Mouse (Mus musculus) forebrain, embryonic 15.5 days (tissue): ENCODE data around the gene Cntn1. TPM values are rescaled to one million over a fixed set of nuclear protein-coding genes. Genes with fewer than 3 reads are reported as not detected.
"Not testable (repeated sequence)": the region's sequence is repeated elsewhere in the genome, so short reads cannot be mapped to it uniquely, and the experiment has no call there.

Experiments used
- ATAC-seq: fragments of 200-750 bp; cut with Nextera tagmentation; replicated peaks from 2 replicates; pipeline ENCODE4 v1.8.0; 2017; ENCODE audit warnings: mild to moderate bottlenecking, moderate TSS enrichment, moderate library complexity
- H3K27ac ChIP-seq: fragments of 300-500 bp; sonication (generic); replicated peaks from 2 replicates; pipeline ENCODE4 v1.5.1; 2015; ENCODE audit warnings: mild to moderate bottlenecking, inconsistent platforms
- H3K27me3 ChIP-seq: fragments of 300-500 bp; sonication (generic); 2 replicates; pipeline ENCODE4 v1.6.1; 2015; ENCODE audit warnings: inconsistent platforms
- H3K36me3 ChIP-seq: fragments of 300-500 bp; sonication (generic); 2 replicates; pipeline ENCODE4 v1.6.1; 2015; ENCODE audit warnings: mild to moderate bottlenecking, inconsistent platforms
- H3K4me1 ChIP-seq: fragments of 300-500 bp; sonication (generic); 2 replicates; pipeline ENCODE4 v1.6.1; 2015; ENCODE audit warnings: inconsistent platforms
- H3K4me2 ChIP-seq: fragments of 300-500 bp; sonication (generic); replicated peaks from 2 replicates; pipeline ENCODE4 v1.6.1; 2015; ENCODE audit warnings: mild to moderate bottlenecking, inconsistent platforms
- H3K4me3 ChIP-seq: fragments of 300-500 bp; sonication (generic); 2 replicates; pipeline ENCODE4 v1.5.1; 2015; ENCODE audit warnings: mild to moderate bottlenecking, inconsistent platforms
- H3K9ac ChIP-seq: fragments of 300-500 bp; sonication (generic); replicated peaks from 2 replicates; pipeline ENCODE4 v1.6.1; 2015; ENCODE audit warnings: mild to moderate bottlenecking, inconsistent platforms
- H3K9me3 ChIP-seq: fragments of 300-500 bp; sonication (generic); 2 replicates; pipeline ENCODE4 v1.6.1; 2016; ENCODE audit warnings: inconsistent platforms
- WGBS: fragments of 180-500 bp; shearing (Covaris S2); methylation state at CpG from one replicate; pipeline ENCODE4 v1.1.7; 2015; ENCODE audit warnings: mixed read lengths; 5-methylcytosine and 5-hydroxymethylcytosine counted together
- polyA plus RNA-seq: library from polyadenylated mRNA; unstranded; fragments of >200 nt; fragmentation: Nextera tagmentation; extraction: Ambion mirVana; gene quantifications from 2 replicates; pipeline ENCODE4 v1.2.1, GENCODE M21; 2015

Cntn1 gene
- polyA plus RNA-seq, 1 experiment from 2014 or later, result 29.6 TPM

DNA sequence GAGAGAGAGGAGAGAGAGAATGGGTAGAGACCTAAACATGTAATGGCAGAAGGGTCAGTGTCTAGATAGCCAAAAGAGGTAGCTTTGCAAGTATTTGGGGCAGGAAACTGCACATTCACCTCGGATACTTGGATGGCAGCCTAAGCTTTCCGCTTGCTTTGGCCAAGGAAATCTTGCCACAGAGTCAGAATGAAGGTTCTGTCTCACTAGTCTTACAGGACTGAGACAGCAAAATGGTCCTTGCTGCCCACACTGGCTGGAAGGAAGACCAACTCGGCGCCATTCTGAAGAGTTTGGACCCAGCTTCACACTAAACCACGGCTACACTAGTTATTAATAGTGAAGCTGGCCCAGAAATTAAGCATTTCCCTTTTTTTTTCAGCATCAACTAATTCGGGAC lies 230.0 kb downstream of the Cntn1 start:
- Histone ChIP-seq H3K4me1 (no peaks in the 10 kb centered on the region), H3K9ac (no peak overlapping the region), H3K36me3 (no peaks in the 10 kb centered on the region), H3K4me2 (no peak overlapping the region), H3K27ac (no peak overlapping the region), H3K4me3 (no peak overlapping the region), H3K9me3 (no peaks in the 10 kb centered on the region), H3K27me3 (no peaks in the 10 kb centered on the region)
- no peak for ATAC-seq
- 88% methylated on average over 6 of the region's 6 CpGs for whole genome bisulfite sequencing

DNA sequence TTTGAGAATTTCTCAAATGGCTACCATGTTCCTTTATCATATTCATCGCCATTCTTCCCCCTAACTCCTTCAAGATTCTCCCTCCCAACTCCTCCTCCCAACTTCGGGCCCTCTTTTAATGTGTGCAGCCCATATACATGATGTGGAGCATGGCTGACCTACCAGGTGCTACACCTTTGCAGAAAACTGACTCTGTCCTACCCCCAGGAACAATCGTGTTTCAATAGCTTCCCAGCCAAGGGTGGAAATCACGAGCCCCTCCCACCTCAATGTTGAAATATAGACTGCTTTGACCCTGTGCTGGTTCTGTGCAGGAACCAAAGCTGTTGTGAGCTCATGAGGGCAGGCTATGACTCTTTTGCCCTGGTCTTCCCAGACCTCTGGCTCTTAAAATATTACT lies 236.7 kb downstream of the Cntn1 start:
- H3K27ac ChIP-seq, result no peak overlapping the region
- H3K36me3 ChIP-seq, result no peaks in the 10 kb centered on the region
- H3K4me3 ChIP-seq, result no peak overlapping the region
- H3K4me2 ChIP-seq, result no peak overlapping the region
- H3K4me1 ChIP-seq, result peaks cover 4% of the 10 kb centered on the region; the same call in 1 of the 2 replicates
- no peaks in the 10 kb centered on the region for H3K27me3 ChIP-seq
- H3K9ac ChIP-seq, result no peak overlapping the region
- WGBS, result 87% methylated on average over 4 of the region's 4 CpGs
- ATAC-seq, result no peak
- H3K9me3 ChIP-seq, result no peaks in the 10 kb centered on the region

DNA sequence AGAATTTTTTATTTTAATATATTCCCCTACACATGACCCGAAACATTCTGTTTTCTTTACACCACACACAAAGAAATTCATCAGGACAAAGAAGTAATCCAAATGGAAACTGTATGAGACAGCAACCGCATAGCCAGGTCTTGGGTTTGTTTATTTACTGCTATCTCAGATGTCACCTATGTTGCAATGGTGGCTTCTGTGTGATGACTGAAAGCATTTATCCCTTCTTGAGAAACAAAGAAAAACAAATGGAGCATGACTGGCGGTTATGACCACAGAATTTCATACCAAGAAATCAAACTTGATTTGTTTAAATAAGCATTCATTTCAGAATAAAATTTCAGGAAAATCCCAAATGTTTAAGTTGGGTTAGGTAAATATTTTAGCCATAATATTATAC lies 245.5 kb downstream of the Cntn1 start:
- 89% methylated on average over 3 of the region's 3 CpGs for WGBS

DNA sequence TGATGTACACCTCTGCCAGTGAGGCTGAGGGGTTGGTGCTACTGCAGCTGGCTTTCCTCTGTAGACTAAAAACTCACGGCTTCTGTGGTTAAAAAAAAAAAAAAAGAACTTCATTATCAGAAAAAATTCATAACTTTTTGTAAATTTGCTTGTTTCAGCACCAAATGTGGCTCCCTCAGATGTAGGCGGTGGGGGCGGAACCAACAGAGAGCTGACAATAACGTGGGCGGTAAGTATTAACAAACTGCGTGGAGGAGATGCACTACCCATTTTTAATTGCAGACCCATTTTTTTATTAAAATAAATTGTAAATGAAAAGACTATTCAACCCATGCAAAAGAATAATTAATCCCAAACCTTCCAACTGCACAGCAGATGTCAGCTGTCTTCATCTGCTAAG lies 251.8 kb downstream of the Cntn1 start:
- no peaks in the 10 kb centered on the region for H3K9me3 ChIP-seq
- no peaks in the 10 kb centered on the region for H3K36me3 ChIP-seq
- H3K4me1 ChIP-seq, result no peaks in the 10 kb centered on the region
- 77% methylated on average over 6 of the region's 6 CpGs for WGBS
- H3K27me3 ChIP-seq, result no peaks in the 10 kb centered on the region
- H3K4me3 ChIP-seq, result no peak overlapping the region
- H3K27ac ChIP-seq, result no peak overlapping the region
- H3K4me2 ChIP-seq, result no peak overlapping the region
- ATAC-seq, result no peak
- H3K9ac ChIP-seq, result no peak overlapping the region

More for the DNA sequence above, 245.5 kb downstream of the Cntn1 start:
- Histone ChIP-seq H3K4me2 (no peak overlapping the region), H3K9ac (no peak overlapping the region), H3K9me3 (no peaks in the 10 kb centered on the region), H3K27ac (no peak overlapping the region), H3K27me3 (no peaks in the 10 kb centered on the region), H3K4me1 (no peaks in the 10 kb centered on the region), H3K36me3 (no peaks in the 10 kb centered on the region), H3K4me3 (no peak overlapping the region)
- ATAC-seq, result no peak

DNA sequence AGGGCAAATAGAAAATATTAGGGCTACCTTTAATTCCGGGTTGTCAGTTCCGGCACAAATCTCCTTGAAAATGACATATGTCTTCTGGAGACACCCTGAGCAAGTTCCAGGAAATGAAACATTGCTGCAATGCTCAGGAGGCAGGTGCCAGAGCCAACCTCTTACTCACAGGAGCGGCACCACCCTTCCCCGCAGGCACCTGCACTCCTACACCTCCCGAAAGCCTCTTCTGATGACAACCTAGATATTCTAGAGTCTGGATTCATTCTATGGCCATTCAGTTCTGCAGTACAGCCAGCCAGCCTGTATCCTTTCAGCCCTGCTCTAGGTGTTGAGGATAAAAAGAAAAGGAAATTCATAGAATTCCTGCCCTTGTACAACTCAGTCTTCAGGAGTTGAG lies 253.3 kb downstream of the Cntn1 start:
- no peaks in the 10 kb centered on the region for H3K27me3 ChIP-seq
- WGBS, result 92% methylated on average over 5 of the region's 5 CpGs

DNA sequence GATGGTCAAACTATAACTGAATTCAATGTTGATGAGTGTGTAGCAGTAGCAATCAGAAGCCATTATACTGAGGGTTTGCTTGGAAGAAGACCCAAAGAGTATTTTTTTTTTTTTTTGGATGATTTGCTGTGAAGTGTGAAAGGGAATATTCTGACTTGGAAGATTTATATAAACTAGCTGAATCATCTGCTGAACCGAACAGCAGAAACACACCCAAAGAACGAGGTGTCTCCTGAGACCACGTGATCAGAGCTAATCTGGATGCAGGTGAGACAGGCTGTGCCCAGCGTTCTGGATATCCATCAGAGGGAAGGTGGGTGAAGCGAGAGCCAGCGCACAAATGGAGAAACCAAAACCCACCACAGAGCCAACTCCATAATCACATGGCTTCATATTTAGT lies 271.0 kb downstream of the Cntn1 start:
- no peak overlapping the region for H3K4me2 ChIP-seq
- no peaks in the 10 kb centered on the region for H3K36me3 ChIP-seq
- no peak overlapping the region for H3K4me3 ChIP-seq
- no peaks in the 10 kb centered on the region for H3K9me3 ChIP-seq
- no peak for ATAC-seq
- no peak overlapping the region for H3K27ac ChIP-seq
- H3K27me3 ChIP-seq, result no peaks in the 10 kb centered on the region
- H3K9ac ChIP-seq, result no peak overlapping the region
- no peaks in the 10 kb centered on the region for H3K4me1 ChIP-seq
- WGBS, result 84% methylated on average over 6 of the region's 6 CpGs

More for the DNA sequence above, 253.3 kb downstream of the Cntn1 start:
- Histone ChIP-seq H3K9ac (no peak overlapping the region), H3K4me1 (no peaks in the 10 kb centered on the region), H3K27ac (no peak overlapping the region), H3K4me3 (no peak overlapping the region), H3K9me3 (no peaks in the 10 kb centered on the region), H3K36me3 (no peaks in the 10 kb centered on the region), H3K4me2 (no peak overlapping the region)
- ATAC-seq, result no peak

DNA sequence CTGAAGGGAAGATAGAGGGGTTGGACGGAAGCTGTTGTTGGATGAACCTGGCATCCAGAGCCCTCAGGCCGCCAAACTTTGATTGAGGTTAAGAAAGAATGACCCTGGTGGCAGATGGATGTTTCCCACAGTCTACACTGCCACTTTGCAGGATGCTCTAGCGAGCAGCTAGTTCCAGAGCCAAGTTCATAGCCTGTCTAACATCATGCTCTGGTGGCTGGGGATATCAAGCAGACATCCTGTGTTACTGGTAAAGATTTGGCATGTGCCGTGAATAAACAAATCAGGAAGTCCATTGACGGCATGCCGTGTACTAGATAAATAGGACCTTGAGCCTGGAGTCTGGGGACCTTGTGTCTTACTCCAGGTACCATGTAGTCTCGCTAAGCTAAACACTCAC lies 276.1 kb downstream of the Cntn1 start:
- WGBS, result 86% methylated on average over 7 of the region's 7 CpGs
- no peak overlapping the region for H3K4me3 ChIP-seq
- no peak overlapping the region for H3K9ac ChIP-seq
- no peak for ATAC-seq
- H3K27me3 ChIP-seq, result no peaks in the 10 kb centered on the region
- H3K4me2 ChIP-seq, result no peak overlapping the region
- H3K27ac ChIP-seq, result no peak overlapping the region
- no peaks in the 10 kb centered on the region for H3K36me3 ChIP-seq
- H3K9me3 ChIP-seq, result no peaks in the 10 kb centered on the region
- no peaks in the 10 kb centered on the region for H3K4me1 ChIP-seq

DNA sequence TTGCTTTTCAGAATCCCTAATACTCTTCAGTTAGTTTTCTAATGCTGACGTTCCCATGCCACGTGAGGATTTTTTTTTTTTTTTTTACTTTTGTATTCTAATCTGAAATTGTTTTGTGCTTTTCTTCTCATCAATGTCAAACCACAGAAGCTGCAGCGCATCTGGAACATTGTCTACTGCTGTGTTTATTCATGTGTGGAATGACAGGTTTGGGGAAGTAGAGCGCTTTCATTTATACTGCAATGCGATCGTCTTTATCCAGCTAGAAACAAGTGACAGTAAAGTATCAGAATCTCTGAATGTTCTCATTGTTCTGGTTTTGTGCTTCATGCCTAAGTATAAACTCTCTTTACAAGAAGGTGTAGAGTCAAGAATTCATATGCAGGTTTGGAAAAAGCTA lies 289.3 kb downstream of the Cntn1 start:
- no peaks in the 10 kb centered on the region for H3K9me3 ChIP-seq
- WGBS, result 60% methylated on average over 6 of the region's 6 CpGs
- no peaks in the 10 kb centered on the region for H3K27me3 ChIP-seq
- H3K4me2 ChIP-seq, result no peak overlapping the region
- H3K4me3 ChIP-seq, result no peak overlapping the region
- no peak overlapping the region for H3K9ac ChIP-seq
- H3K27ac ChIP-seq, result no peak overlapping the region
- H3K4me1 ChIP-seq, result no peaks in the 10 kb centered on the region
- ATAC-seq, result no peak
- H3K36me3 ChIP-seq, result no peaks in the 10 kb centered on the region

DNA sequence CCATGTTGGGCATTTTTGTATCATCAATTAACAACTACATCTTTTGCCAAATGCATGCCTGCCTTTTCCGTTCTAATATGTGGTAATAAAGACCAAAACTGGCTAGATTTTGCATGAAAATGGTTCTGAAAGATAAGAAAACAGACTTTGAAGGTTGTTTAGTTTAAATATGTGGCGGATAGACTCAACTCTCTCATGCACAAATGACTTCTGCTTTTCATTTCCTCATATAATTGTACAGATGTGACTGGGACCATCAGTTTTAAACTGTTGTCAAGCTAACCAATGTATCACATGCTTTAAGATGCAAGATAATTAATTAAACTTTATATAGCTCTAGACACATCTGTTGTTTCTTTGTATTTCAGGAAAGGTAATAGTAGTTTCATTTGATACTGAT lies 290.5 kb downstream of the Cntn1 start:
- WGBS, result 90% methylated on average over 2 of the region's 2 CpGs

DNA sequence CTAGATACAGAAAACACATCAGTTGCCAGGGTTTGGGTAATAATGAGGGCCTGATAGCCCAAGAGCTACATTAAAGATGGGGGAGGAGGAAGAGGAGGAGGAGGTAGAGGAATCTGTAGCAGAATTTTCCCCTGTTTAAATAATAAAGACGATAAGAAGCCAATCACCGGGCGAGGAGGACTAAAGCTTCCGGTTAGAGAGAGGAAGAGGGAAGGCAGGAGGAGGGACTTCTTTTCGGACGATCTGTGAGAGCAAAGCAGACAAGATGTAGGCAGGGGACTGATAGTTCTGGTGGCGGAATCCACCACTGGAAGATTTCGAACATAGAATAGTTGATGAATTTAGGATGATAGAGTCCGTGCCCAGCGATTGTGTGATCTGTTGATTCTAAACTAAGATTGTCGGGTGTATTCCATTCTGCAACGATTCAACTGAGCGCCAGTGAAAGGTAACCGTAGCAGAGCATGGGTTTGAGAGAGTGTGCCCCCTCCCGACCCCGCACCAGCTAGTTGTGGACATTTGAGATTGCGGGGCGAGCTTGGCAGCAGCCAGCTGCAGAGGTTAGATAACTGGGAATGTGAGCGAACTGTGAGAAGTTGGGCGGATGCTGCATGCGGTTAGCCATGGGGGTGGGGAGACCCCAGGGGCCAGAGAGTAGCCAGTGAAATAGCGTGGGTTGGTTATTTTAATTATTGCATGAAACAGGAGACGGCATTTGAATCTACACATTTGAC lies 293.3 kb downstream of the Cntn1 start:
- H3K9ac ChIP-seq, result no peak overlapping the region
- H3K36me3 ChIP-seq, result no peaks in the 10 kb centered on the region
- H3K4me2 ChIP-seq, result no peak overlapping the region
- no peaks in the 10 kb centered on the region for H3K9me3 ChIP-seq
- H3K4me3 ChIP-seq, result 0 out of 2 replicates have a peak overlapping the region, but pooled peaks have one; percentile 6
- H3K27ac ChIP-seq, result no peak overlapping the region
- H3K27me3 ChIP-seq, result no peaks in the 10 kb centered on the region
- WGBS, result 88% methylated on average over 23 of the region's 23 CpGs
- H3K4me1 ChIP-seq, result no peaks in the 10 kb centered on the region
- no peak for ATAC-seq

More for the DNA sequence above, 290.5 kb downstream of the Cntn1 start:
- Histone ChIP-seq H3K9ac (no peak overlapping the region), H3K36me3 (no peaks in the 10 kb centered on the region), H3K9me3 (no peaks in the 10 kb centered on the region), H3K27ac (no peak overlapping the region), H3K27me3 (no peaks in the 10 kb centered on the region), H3K4me2 (no peak overlapping the region), H3K4me3 (no peak overlapping the region), H3K4me1 (no peaks in the 10 kb centered on the region)
- no peak for ATAC-seq

DNA sequence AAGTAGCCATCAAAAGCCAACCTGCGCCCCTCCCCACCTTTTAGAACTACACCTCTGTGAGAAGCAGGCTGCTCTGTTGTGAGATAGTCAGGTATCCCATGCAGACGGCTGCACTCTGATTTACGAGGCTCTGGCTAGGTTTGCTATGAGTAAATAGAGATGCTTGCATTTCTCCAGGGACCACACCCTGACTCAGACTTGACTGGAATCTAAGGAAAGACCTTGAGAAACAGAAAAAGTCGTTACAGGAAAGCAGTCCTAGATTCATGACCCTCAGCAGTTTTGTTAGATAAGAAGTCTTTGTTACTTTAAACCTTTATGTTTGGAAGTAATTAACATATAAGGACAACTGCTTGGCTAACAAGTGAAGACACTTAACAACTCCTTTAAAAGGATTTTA lies 296.5 kb downstream of the Cntn1 start:
- ATAC-seq, result no peak
- WGBS, result 68% methylated on average over 4 of the region's 4 CpGs
- no peak overlapping the region for H3K4me2 ChIP-seq

DNA sequence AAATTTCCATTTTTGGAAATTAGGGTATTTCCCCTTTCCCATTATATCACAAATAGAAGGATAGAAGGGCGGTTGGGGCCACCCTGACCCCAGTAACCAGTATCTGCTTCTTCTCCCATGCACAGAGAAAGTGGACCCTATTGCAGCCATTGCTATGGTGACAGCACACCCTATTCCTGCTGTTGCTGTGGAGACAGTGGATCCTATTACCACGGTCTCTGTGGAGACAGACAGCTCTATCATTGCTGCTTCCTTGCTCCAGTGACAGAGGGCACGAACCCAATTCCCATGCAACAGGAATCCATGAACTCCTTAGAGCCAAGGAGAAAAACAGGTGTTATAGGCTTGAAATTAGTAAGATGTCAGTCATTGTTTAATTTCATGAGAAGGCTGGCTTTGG lies 296.9 kb downstream of the Cntn1 start:
- 49% methylated on average over 3 of the region's 3 CpGs for WGBS
- Histone ChIP-seq H3K9me3 (no peaks in the 10 kb centered on the region), H3K4me2 (no peak overlapping the region), H3K27ac (no peak overlapping the region), H3K9ac (no peak overlapping the region), H3K4me1 (no peaks in the 10 kb centered on the region), H3K4me3 (no peak overlapping the region), H3K36me3 (no peaks in the 10 kb centered on the region), H3K27me3 (no peaks in the 10 kb centered on the region)
- ATAC-seq, result no peak

More for the DNA sequence above, 296.5 kb downstream of the Cntn1 start:
- Histone ChIP-seq H3K4me1 (no peaks in the 10 kb centered on the region), H3K27ac (no peak overlapping the region), H3K9ac (no peak overlapping the region), H3K9me3 (no peaks in the 10 kb centered on the region), H3K36me3 (no peaks in the 10 kb centered on the region), H3K4me3 (no peak overlapping the region), H3K27me3 (no peaks in the 10 kb centered on the region)

DNA sequence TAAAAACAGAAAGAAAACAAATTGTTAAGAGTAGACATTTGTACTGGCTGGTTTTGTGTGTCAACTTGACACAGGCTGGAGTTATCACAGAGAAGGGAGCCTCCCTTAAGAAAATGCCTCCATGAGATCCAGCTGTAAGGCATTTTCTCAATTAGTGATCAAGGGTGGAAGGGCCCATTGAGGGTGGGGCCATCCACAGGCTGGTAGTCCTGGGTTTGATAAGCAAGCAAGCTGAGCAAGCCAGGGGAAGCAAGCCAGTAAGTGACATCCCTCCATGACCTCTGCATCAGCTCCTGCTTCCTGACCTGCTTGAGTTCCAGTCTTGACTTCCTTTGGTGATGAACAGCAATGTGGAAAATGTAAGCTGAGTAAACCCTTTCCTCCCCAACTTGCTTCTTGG lies 297.5 kb downstream of the Cntn1 start:
- H3K9ac ChIP-seq, H3K27ac ChIP-seq, H3K27me3 ChIP-seq, ATAC-seq, H3K9me3 ChIP-seq, H3K4me1 ChIP-seq, H3K4me2 ChIP-seq, H3K4me3 ChIP-seq, H3K36me3 ChIP-seq: not testable (repeated sequence)
